Mouse (Mus musculus): ENCODE results near the gene Spef2.

DNA sequence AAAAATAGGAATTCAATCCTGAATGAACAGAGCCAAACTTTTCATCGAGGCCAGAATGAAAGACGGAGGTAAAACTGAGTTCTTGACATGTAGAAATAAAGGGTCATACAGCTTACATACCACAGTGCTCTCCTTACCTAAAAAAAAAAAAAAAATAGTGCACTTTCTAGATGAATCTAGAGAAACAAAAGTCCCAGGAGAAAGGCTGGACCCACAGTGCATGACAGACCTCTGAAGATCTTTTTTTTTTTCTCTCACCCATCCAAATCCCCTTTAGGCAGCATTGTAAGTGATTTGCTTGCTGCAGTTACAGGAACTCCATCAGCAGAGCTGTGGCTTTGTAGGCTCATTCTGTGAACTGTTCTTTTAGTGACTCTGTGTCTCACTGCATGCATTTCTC is 199.7 kb downstream of the Spef2 start:
- TF ChIP-seq MAX (IDR thresholded peaks at IDR 0.05; ENCODE audit: low read depth) (no peak), POLR2A (IDR thresholded peaks at IDR 0.05; ENCODE audit: insufficient read length, low read depth) (no peak)

Measured in myocyte (in vitro differentiated cells).